Mouse (Mus musculus): ENCODE data around the gene Arhgef12.
"Not testable (repeated sequence)": the region's sequence is repeated elsewhere in the genome, so short reads cannot be mapped to it uniquely, and the experiment has no call there.

The Arhgef12 gene

GRCm38 (mm10) chr9:43107187-43107517 lies at the start of gene Arhgef12:
Arhgef12 (minus strand) TSS chr9:43107239.
- peak; percentile 69 for DNase-seq (ENCODE audit: inconsistent ontology term)

GRCm38 (mm10) chr9:43155960-43156359 lies 48.9 kb upstream of the Arhgef12 start:
- no peak for DNase-seq (ENCODE audit: inconsistent ontology term)

- no peak for DNase-seq (ENCODE audit: inconsistent ontology term)
Measured at GRCm38 (mm10) chr9:43151779-43152178, 44.7 kb upstream of the Arhgef12 start.

GRCm38 (mm10) chr9:43150957-43151356 lies 43.9 kb upstream of the Arhgef12 start:
- no peak for DNase-seq (ENCODE audit: inconsistent ontology term)

GRCm38 (mm10) chr9:43150075-43150474 lies 43.0 kb upstream of the Arhgef12 start:
- no peak for DNase-seq (ENCODE audit: inconsistent ontology term)

- DNase-seq (ENCODE audit: inconsistent ontology term), result no peak
Measured at GRCm38 (mm10) chr9:43149498-43149897, 42.5 kb upstream of the Arhgef12 start.

GRCm38 (mm10) chr9:43145196-43145595 lies 38.2 kb upstream of the Arhgef12 start:
- DNase-seq (ENCODE audit: inconsistent ontology term), result no peak

- DNase-seq (ENCODE audit: inconsistent ontology term), result peak; percentile 10
Measured at GRCm38 (mm10) chr9:43144206-43144810, 37.3 kb upstream of the Arhgef12 start.

- DNase-seq (ENCODE audit: inconsistent ontology term), result peak; percentile 65
Measured at GRCm38 (mm10) chr9:43141839-43142238, 34.8 kb upstream of the Arhgef12 start.

GRCm38 (mm10) chr9:43133525-43133924 lies 26.5 kb upstream of the Arhgef12 start:
- DNase-seq (ENCODE audit: inconsistent ontology term), result no peak

- DNase-seq (ENCODE audit: inconsistent ontology term), result no peak
Measured at GRCm38 (mm10) chr9:43132380-43132779, 25.3 kb upstream of the Arhgef12 start.

GRCm38 (mm10) chr9:43131940-43132339 lies 24.9 kb upstream of the Arhgef12 start:
- no peak for DNase-seq (ENCODE audit: inconsistent ontology term)

GRCm38 (mm10) chr9:43130684-43131083 lies 23.6 kb upstream of the Arhgef12 start:
- no peak for DNase-seq (ENCODE audit: inconsistent ontology term)

- DNase-seq (ENCODE audit: inconsistent ontology term), result no peak
Measured at GRCm38 (mm10) chr9:43127101-43127787, 20.2 kb upstream of the Arhgef12 start.

GRCm38 (mm10) chr9:43122379-43122778 lies 15.3 kb upstream of the Arhgef12 start:
- DNase-seq (ENCODE audit: inconsistent ontology term), result no peak

- DNase-seq (ENCODE audit: inconsistent ontology term), result not testable (repeated sequence)
Measured at GRCm38 (mm10) chr9:43121948-43122347, 14.9 kb upstream of the Arhgef12 start.

- no peak for DNase-seq (ENCODE audit: inconsistent ontology term)
Measured at GRCm38 (mm10) chr9:43116997-43117336, 9.9 kb upstream of the Arhgef12 start.

- DNase-seq (ENCODE audit: inconsistent ontology term), result peak; percentile 82
Measured at GRCm38 (mm10) chr9:43116134-43116996, 9.3 kb upstream of the Arhgef12 start, which contains the start of gene Tmem136. Tmem136 (minus strand) TSS chr9:43116570.

- DNase-seq (ENCODE audit: inconsistent ontology term), result no peak
Measured at GRCm38 (mm10) chr9:43115431-43116133, 8.5 kb upstream of the Arhgef12 start.

- DNase-seq (ENCODE audit: inconsistent ontology term), result no peak
Measured at GRCm38 (mm10) chr9:43114833-43115232, 7.8 kb upstream of the Arhgef12 start.

- no peak for DNase-seq (ENCODE audit: inconsistent ontology term)
Measured at GRCm38 (mm10) chr9:43110286-43110980, 3.4 kb upstream of the Arhgef12 start.

Data from Muller cell, postnatal 12 days (primary cell).